Mouse (Mus musculus): ENCODE data around the gene Gm8068. TPM values are rescaled to one million over a fixed set of nuclear protein-coding genes. Genes with fewer than 3 reads are reported as not detected.

The Gm8068 gene
- not detected in 2 replicates for polyA plus RNA-seq (2012; rRNA removed)

GRCm38 (mm10) chr14:41701785-41702184 is at the start of gene Gm8068:
TSS of gene Gm8068 (minus strand) at chr14:41701885.

GRCm38 (mm10) chr14:41750514-41750913 is 48.8 kb upstream of the Gm8068 start, which contains the start of gene Gm7929:
TSS of gene Gm7929 (minus strand) at chr14:41750614.

Other genes with a start within 250 kb of the Gm8068 start
- not detected in 2 replicates for gene Gm7954, start 248.4 kb downstream of the Gm8068 start, polyA plus RNA-seq (2012; rRNA removed)
- not detected in 2 replicates for gene Gm3486, start 212.4 kb downstream of the Gm8068 start, polyA plus RNA-seq (2012; rRNA removed)
- not detected in 2 replicates for gene Gm7970, start 146.3 kb downstream of the Gm8068 start, polyA plus RNA-seq (2012; rRNA removed)
- not detected in 2 replicates for gene 1700049E17Rik2, start 128.7 kb downstream of the Gm8068 start, polyA plus RNA-seq (2012; rRNA removed)
- not detected in 2 replicates for gene Gm3072, start 77.3 kb downstream of the Gm8068 start, polyA plus RNA-seq (2012; rRNA removed)
- not detected in 2 replicates for gene Gm3676, start 55.4 kb downstream of the Gm8068 start, polyA plus RNA-seq (2012; rRNA removed)
- gene Gm7929, start 48.7 kb upstream of the Gm8068 start, polyA plus RNA-seq (2012; rRNA removed), result not detected in 2 replicates
- not detected in 2 replicates for gene Gm47189, start 70.6 kb upstream of the Gm8068 start, polyA plus RNA-seq (2012; rRNA removed)
- gene Gm7980, start 205.4 kb upstream of the Gm8068 start, polyA plus RNA-seq (2012; rRNA removed), result not detected in 2 replicates
- gene 1700049E17Rik1, start 223.1 kb upstream of the Gm8068 start, polyA plus RNA-seq (2012; rRNA removed), result not detected in 2 replicates
- gene 1700024B05Rik, start 242.1 kb upstream of the Gm8068 start, polyA plus RNA-seq (2012; rRNA removed), result not detected in 2 replicates